Mouse (Mus musculus) T-helper 2 cell (primary cell): ENCODE data around the gene Il15.

ENCODE experiments used
- in situ Hi-C: fragments of 300-600 bp; cut with MboI, MseI; formaldehyde crosslinking; loops from one replicate; pipeline ENCODE4 v1.15.1; 2025; ENCODE audit warnings: high pct_unique_total_duplicates

The Il15 gene

GRCm38 (mm10) chr8:82356091-82356490 is 46.9 kb downstream of the Il15 start:
- in situ Hi-C loops: no loop called here

GRCm38 (mm10) chr8:82351268-82351943 is 51.6 kb downstream of the Il15 start:
- in situ Hi-C loops: loop anchor here (5.0 kb wide), 1 partner anchor 401 kb away; no protein-coding TSS in a partner anchor

DNA sequence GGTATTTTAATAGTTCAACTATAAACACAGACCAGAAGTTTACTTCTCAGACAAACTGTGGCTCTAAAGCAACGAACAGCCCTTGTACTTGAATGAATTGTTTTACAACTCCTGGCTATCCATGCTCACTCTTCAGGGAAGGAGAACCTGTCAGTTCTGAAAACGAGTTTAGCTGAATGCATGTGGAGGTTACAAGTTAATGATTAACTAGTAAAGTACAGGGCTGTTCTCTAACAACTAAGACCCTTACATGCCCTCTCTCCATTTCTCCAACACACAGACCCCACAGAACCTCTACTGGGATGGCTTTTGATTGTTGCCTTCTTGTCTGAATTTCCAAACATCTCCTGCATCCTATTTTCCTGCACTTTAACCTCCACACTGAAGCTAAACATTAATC is 53.7 kb downstream of the Il15 start:
- in situ Hi-C loops: no loop called here

GRCm38 (mm10) chr8:82346485-82346884 is 56.5 kb downstream of the Il15 start:
- in situ Hi-C loops: no loop called here

DNA sequence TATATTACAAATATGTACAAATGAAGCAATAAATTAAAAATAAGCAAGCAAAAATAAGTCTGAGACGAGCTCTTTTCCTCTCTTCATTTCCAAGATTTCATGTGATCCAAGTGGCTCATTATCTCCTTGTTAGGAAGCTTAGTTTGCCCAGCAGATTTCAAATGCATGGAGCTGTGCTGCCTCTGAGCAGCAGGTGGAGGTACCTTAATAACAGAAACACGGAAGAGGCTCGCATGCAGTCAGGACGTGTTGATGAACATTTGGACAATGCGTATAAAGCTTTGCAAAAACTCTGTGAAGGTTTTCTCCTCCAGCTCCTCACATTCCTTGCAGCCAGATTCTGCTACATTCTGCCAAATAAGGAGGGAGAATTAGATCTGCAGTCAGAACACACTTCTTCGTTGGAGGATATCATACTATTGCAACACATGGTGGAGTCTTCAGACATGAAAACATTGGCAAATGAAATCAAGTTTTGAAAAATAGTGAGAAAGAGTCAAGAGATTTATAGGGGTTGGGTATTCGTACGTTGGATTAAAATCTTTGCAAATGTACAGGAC is 71.3 kb downstream of the Il15 start:
- in situ Hi-C loops: no loop called here

- in situ Hi-C loops: loop anchor here (5.0 kb wide), 1 partner anchor 294 kb away; no protein-coding TSS in a partner anchor
Measured at GRCm38 (mm10) chr8:82327986-82328652, 74.9 kb downstream of the Il15 start.

DNA sequence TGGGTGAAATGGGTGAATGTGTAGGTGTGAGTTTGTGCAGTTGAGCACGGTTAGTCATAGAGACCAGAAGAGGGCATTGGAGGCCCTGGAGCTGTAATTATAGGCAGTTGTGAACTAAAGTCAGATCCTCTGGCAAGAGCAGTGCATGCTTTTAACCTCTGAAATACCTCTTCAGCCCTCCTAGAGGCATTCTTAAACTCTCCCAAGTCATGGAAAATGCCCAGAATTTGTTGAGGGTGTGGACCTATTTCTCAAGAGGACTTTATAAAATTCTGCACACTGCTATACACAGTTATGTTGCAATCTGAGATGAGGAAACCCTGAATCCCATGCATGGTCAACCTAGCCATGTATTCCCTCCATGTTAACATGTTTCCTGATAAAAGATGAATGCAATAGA is 77.0 kb downstream of the Il15 start:
- in situ Hi-C loops: loop anchor here (5.0 kb wide), 1 partner anchor 296 kb away; no protein-coding TSS in a partner anchor

- in situ Hi-C loops: loop anchor here (5.0 kb wide), 1 partner anchor 297 kb away; no protein-coding TSS in a partner anchor
Measured at GRCm38 (mm10) chr8:82325586-82325985, 77.4 kb downstream of the Il15 start.

GRCm38 (mm10) chr8:82317446-82317845 is 85.6 kb downstream of the Il15 start:
- in situ Hi-C loops: no loop called here

DNA sequence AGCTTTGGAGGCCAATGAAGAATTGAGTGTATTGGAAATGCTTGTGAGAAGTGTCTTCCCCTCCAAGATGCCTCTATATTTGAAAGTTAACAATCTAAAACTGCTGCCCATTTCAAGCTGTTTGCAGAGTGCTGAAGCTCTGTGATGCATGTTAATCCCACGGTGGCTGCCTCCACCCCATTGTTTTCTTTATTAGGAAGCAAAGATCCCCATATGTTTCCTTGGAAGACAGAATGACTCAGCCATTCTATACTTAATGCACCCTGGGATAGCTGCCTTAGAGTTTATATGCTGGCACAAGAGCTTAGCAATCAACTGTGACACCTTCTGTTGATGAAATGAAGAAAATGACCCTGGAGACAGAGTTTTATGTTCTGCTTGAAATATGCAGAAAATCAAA is 96.6 kb downstream of the Il15 start:
- in situ Hi-C loops: no loop called here

DNA sequence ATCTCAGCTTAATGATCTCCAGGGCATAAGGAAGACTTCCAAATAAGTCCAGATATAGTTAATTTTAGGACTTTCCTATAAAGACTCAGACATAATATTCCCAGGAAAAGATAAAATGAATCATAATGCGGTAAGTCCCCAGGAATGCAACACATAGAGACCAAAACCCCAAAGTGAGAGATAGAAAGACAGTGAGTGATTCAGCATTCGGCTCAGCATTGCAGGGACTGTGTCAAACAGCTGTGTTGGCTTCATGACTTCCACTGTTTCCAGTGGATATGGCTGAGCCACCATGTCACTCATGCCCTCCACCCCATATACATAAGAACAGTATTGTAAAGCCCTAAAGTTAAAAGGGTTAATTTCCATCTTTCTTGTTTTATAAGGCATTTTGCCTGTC is 106.8 kb downstream of the Il15 start:
- in situ Hi-C loops: no loop called here

- in situ Hi-C loops: no loop called here
Measured at GRCm38 (mm10) chr8:82291659-82292058, 111.4 kb downstream of the Il15 start.

GRCm38 (mm10) chr8:82285866-82286265 is 117.2 kb downstream of the Il15 start:
- in situ Hi-C loops: loop anchor here (10.0 kb wide), 1 partner anchor 911 kb away; no protein-coding TSS in a partner anchor

DNA sequence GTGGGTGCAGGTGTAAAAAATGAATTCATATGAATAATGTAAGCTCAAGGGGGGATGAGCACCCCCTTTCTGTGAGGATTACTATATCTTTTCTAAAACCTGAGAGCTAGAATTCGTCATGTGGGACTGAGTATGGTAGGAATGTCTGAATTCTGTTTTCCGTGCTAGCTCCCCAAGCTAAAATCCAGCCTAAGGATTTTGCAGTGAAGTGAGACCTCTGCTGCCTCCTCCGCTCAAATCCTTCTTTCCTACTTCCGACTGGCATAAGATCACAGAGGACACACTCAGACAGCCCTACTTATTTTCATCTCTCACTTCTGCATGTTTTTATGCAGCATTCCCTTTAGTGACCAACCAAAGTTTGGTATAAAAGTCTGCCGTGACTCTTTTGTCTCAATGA is 121.0 kb downstream of the Il15 start:
- in situ Hi-C loops: loop anchor here (10.0 kb wide), 1 partner anchor 907 kb away; no protein-coding TSS in a partner anchor
